Mouse (Mus musculus) bone marrow, adult 2 months (tissue): Measurements from ENCODE around the gene Veph1. TPM values are rescaled to one million over a fixed set of nuclear protein-coding genes. Genes with fewer than 3 reads are reported as not detected.

Experiments
- H3K27ac ChIP-seq: fragments of 200-500 bp; 2 replicates; pipeline ENCODE4 v1.5.1; 2012; ENCODE audit warnings: low read depth, mild to moderate bottlenecking, control low read depth, inconsistent platforms, low read length; ENCODE audit not compliant: control insufficient read depth, poor library complexity, insufficient read depth
- H3K4me1 ChIP-seq: fragments of 200-500 bp; 2 replicates; pipeline ENCODE4 v1.6.1; 2011; ENCODE audit warnings: low read length; ENCODE audit not compliant: control insufficient read depth, insufficient read depth
- H3K4me3 ChIP-seq: fragments of 200-500 bp; replicated peaks from 2 replicates; pipeline ENCODE3; 2011; ENCODE audit warnings: mild to moderate bottlenecking, low read depth, low read length, control low read depth; ENCODE audit not compliant: control insufficient read depth
- CTCF ChIP-seq: fragments of 200-500 bp; IDR thresholded peaks from 2 replicates; pipeline ENCODE4 v1.5.1; 2011; ENCODE audit warnings: low read length, control low read depth; ENCODE audit not compliant: control insufficient read depth, insufficient read depth
- POLR2A ChIP-seq: fragments of 200-500 bp; IDR thresholded peaks from 2 replicates; pipeline ENCODE4 v1.6.1; 2011; ENCODE audit warnings: low read depth, mild to moderate bottlenecking, control low read depth, low read length, borderline replicate concordance; ENCODE audit not compliant: control insufficient read depth
- WGBS: fragments of 180-500 bp; shearing (Covaris S2); methylation state at CpG from one replicate; pipeline ENCODE4 v1.1.7; 2018; 5-methylcytosine and 5-hydroxymethylcytosine counted together
- polyA plus RNA-seq: library from polyadenylated mRNA; stranded (reverse); fragments of >200 nt; gene quantifications from 2 replicates; pipeline ENCODE4 v1.2.4, GENCODE M21; 2011; ENCODE audit warnings: low replicate concordance; ENCODE audit not compliant: missing spikeins, insufficient read depth, insufficient read length

The Veph1 gene
- polyA plus RNA-seq, 1 experiment = 1.00 TPM

- Histone ChIP-seq H3K4me3 (no peak overlapping the region), H3K27ac (no peak overlapping the region), H3K4me1 (no peaks in the 10 kb centered on the region)
- WGBS = 33% methylated on average over 4 of the region's 4 CpGs
- TF ChIP-seq POLR2A (no peak), CTCF (no peak)
Measured at GRCm38 (mm10) chr3:66004989-66005388, 291.6 kb downstream of the Veph1 start.

GRCm38 (mm10) chr3:66004220-66004951 lies 292.3 kb downstream of the Veph1 start:
- WGBS = 9% methylated on average over 7 of the region's 7 CpGs
- no peaks in the 10 kb centered on the region for H3K4me1 ChIP-seq
- no peak overlapping the region for H3K27ac ChIP-seq
- H3K4me3 ChIP-seq = no peak overlapping the region
- TF ChIP-seq CTCF = no peak
- no peak for TF ChIP-seq POLR2A

Other genes with a start within 250 kb of the Veph1 start
- gene Ptx3, start 76.9 kb downstream of the Veph1 start, polyA plus RNA-seq = 0.95 and 1.0 TPM in 2 replicates